Mouse (Mus musculus): ENCODE results near the gene Art3. TPM values are rescaled to one million over a fixed set of nuclear protein-coding genes. Genes with fewer than 3 reads are reported as not detected.
A peak's percentile ranks its signal among the peaks of the same experiment; 100 is the strongest.

Art3 gene
- polyA plus RNA-seq, 1 experiment from 2014 or later = 46.5 TPM

DNA sequence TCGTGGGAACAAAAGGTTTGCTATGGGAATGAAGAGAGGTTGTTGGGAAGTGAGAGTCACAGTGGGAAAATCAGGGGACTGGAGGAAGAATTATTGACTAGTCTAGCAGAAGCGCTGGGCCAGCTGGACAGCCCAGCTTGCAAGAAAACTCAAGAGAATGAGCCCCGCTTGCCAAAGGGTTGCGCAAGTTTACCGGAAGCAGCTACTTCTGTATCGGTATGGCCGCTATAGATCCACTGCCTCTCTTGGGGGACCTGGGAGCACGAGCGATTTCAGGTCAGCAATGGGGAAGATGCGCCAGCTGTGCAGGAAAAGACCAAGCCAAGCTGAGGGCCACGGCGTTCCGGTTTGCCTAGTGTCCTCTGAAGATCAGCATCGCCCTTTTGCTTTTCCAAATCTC is 13.0 kb upstream of the Art3 start:
- no peaks in the 10 kb centered on the region for H3K9me3 ChIP-seq (ENCODE audit: low read length)
- DNase-seq (ENCODE audit: low spot score) (no peak), ATAC-seq (no peak)
- 79% methylated on average over 14 of the region's 14 CpGs for WGBS
- no peak overlapping the region for H3K27ac ChIP-seq (ENCODE audit: low read length)
- no peaks in the 10 kb centered on the region for H3K4me1 ChIP-seq (ENCODE audit: insufficient read depth, low read depth, low read length)
- H3K36me3 ChIP-seq (ENCODE audit: insufficient read depth, low read length) = no peaks in the 10 kb centered on the region
- H3K27me3 ChIP-seq (replicated peaks; ENCODE audit: insufficient read depth, low read length) = no peaks in the 10 kb centered on the region
- H3K4me3 ChIP-seq (ENCODE audit: low read depth, low read length) = no peak overlapping the region
- H3K4me2 ChIP-seq (replicated peaks; ENCODE audit: low read depth, low read length) = no peak overlapping the region
- no peak for TF ChIP-seq CTCF (IDR thresholded peaks at IDR 0.05)
- no peak overlapping the region for H3K9ac ChIP-seq (replicated peaks; ENCODE audit: low read depth)

DNA sequence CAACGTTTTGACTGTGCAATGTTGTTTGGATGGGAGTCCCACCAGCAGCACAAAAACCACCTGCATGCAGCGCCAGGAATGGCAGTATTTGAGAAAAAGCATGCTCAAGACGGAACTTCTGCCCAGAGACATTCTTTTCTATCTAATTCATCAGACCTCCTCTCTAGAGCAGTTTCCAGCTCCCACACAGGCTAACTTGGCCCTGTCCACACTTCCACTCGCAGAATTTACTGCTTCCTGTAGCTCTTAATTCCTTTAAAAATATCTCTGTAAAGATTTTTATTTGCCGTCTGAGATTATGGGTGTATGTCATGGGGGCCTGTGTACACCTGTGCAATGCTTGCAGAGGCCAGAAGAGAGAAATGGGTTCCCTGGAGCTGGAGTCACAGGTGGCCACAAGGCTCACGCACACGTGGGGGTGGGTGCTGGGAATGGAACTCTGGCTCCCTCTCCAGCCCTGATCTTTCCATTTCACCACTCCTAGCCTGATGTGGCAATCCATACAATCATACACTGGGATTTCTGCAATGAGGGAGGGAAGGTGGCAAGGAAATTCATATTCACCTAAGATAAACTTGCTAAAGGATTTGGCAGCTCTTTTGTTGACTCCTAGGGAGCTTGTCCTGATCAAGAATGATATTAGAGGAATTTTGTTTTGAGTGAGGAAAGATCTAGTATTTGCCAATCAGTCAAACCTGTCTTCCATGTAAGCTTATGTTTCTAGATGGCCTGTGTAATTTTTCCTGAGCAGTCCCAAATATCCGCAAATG is 9.8 kb upstream of the Art3 start:
- no peaks in the 10 kb centered on the region for H3K9me3 ChIP-seq (ENCODE audit: low read length)
- H3K4me1 ChIP-seq (ENCODE audit: insufficient read depth, low read depth, low read length) = no peaks in the 10 kb centered on the region
- H3K27ac ChIP-seq (ENCODE audit: low read length) = no peak overlapping the region
- H3K4me3 ChIP-seq (ENCODE audit: low read depth, low read length) = no peak overlapping the region
- ATAC-seq = 0 out of 2 replicates have a peak, but pooled peaks have one; percentile 23
- no peaks in the 10 kb centered on the region for H3K36me3 ChIP-seq (ENCODE audit: insufficient read depth, low read length)
- H3K27me3 ChIP-seq (replicated peaks; ENCODE audit: insufficient read depth, low read length) = no peaks in the 10 kb centered on the region
- no peak overlapping the region for H3K9ac ChIP-seq (replicated peaks; ENCODE audit: low read depth)
- TF ChIP-seq EP300 (IDR thresholded peaks at IDR 0.05) = no peak
- peak; percentile 14; the same call in 1 of the 2 replicates for TF ChIP-seq CTCF (IDR thresholded peaks at IDR 0.05)
- DNase-seq (ENCODE audit: low spot score) = peak; percentile 57
- WGBS = 56% methylated on average over 8 of the region's 8 CpGs
- H3K4me2 ChIP-seq (replicated peaks; ENCODE audit: low read depth, low read length) = no peak overlapping the region

DNA sequence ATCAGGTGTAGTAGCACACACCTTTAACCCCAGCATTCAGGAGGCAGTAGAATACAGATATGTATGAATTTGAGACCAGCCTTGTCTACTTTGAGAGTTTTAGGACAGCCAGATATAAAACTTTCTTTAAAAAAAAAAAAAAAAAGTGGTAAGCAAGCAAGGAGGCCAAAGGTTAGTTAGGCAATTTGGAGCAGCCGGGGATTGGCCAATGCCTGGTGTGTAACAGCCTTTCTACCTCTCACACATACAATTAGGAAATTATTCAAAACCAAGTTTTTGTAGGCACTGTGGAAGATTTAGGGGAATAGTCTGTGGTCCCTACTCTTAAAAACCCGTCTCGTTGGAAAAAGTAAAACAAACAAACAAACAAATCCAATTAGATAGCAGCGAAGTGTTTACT is 9.0 kb upstream of the Art3 start:
- Histone ChIP-seq H3K9me3 (ENCODE audit: low read length) (no peaks in the 10 kb centered on the region), H3K9ac (replicated peaks; ENCODE audit: low read depth) (no peak overlapping the region), H3K27ac (ENCODE audit: low read length) (peak overlapping the region; percentile 38), H3K4me2 (replicated peaks; ENCODE audit: low read depth, low read length) (no peak overlapping the region), H3K36me3 (ENCODE audit: insufficient read depth, low read length) (no peaks in the 10 kb centered on the region), H3K4me1 (ENCODE audit: insufficient read depth, low read depth, low read length) (no peaks in the 10 kb centered on the region), H3K27me3 (replicated peaks; ENCODE audit: insufficient read depth, low read length) (no peaks in the 10 kb centered on the region), H3K4me3 (ENCODE audit: low read depth, low read length) (no peak overlapping the region)
- WGBS = 60% methylated on average over 4 of the region's 4 CpGs
- ATAC-seq = peak; percentile 50; the same call in 1 of the 2 replicates
- DNase-seq (ENCODE audit: low spot score) = peak; percentile 69
- TF ChIP-seq EP300 (IDR thresholded peaks at IDR 0.05) = no peak
- TF ChIP-seq CTCF (IDR thresholded peaks at IDR 0.05) = no peak

DNA sequence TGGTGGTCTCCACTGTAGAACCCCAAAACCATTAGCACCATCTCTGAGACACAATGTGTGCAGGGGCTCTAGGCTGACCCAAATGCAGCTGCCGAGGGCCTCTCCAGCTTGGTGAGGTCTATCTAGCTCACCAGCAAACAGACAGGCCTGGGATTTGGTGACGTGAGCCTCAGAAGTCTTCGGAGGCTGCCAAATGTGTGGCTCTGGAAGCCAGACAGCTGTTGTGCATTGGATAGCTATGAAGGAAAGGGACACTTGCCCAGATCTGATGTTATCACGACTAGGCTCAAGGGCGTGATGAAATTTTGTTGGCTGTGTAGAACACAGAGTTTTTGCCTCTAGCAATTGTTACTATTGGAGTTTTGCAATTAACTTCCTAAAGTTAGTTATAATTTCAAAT is 8.4 kb upstream of the Art3 start:
- peak; percentile 92 for DNase-seq (ENCODE audit: low spot score)
- Histone ChIP-seq H3K9ac (replicated peaks; ENCODE audit: low read depth) (no peak overlapping the region), H3K4me1 (ENCODE audit: insufficient read depth, low read depth, low read length) (no peaks in the 10 kb centered on the region), H3K36me3 (ENCODE audit: insufficient read depth, low read length) (no peaks in the 10 kb centered on the region), H3K27ac (ENCODE audit: low read length) (peak overlapping the region; percentile 34), H3K4me3 (ENCODE audit: low read depth, low read length) (no peak overlapping the region), H3K4me2 (replicated peaks; ENCODE audit: low read depth, low read length) (no peak overlapping the region), H3K9me3 (ENCODE audit: low read length) (no peaks in the 10 kb centered on the region), H3K27me3 (replicated peaks; ENCODE audit: insufficient read depth, low read length) (no peaks in the 10 kb centered on the region)
- TF ChIP-seq CTCF (IDR thresholded peaks at IDR 0.05) (no peak), EP300 (IDR thresholded peaks at IDR 0.05) (peak; percentile 37)
- WGBS = 49% methylated on average over 5 of the region's 5 CpGs
- peak; percentile 92 for ATAC-seq

DNA sequence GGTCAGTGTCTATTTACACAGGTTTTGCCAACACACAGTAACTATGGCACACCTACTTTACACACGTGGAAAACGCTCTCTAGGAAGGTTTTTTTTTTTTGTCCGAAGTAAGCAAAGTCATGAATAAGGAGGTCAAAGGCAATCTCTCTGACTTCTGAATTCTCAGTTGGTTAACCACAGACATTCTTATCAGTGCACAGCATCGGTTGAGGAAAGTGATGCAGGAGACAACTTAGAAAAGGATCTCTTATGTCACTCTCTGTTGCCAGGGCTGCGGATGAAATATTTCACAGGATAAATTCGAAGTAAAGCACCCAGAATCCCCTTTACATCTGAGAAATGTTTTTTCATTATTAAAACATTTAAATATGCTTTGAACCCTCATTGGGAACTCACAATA is 4.3 kb upstream of the Art3 start:
- Histone ChIP-seq H3K9me3 (ENCODE audit: low read length) (no peaks in the 10 kb centered on the region), H3K4me2 (replicated peaks; ENCODE audit: low read depth, low read length) (no peak overlapping the region), H3K36me3 (ENCODE audit: insufficient read depth, low read length) (no peaks in the 10 kb centered on the region), H3K4me1 (ENCODE audit: insufficient read depth, low read depth, low read length) (0 out of 2 replicates have a peak, but pooled peaks cover 6% of the 10 kb centered on the region), H3K9ac (replicated peaks; ENCODE audit: low read depth) (no peak overlapping the region), H3K27ac (ENCODE audit: low read length) (no peak overlapping the region), H3K4me3 (ENCODE audit: low read depth, low read length) (no peak overlapping the region), H3K27me3 (replicated peaks; ENCODE audit: insufficient read depth, low read length) (no peaks in the 10 kb centered on the region)
- ATAC-seq = no peak
- DNase-seq (ENCODE audit: low spot score) = no peak
- 64% methylated on average over 6 of the region's 6 CpGs for WGBS
- TF ChIP-seq EP300 (IDR thresholded peaks at IDR 0.05) (no peak), CTCF (IDR thresholded peaks at IDR 0.05) (no peak)

DNA sequence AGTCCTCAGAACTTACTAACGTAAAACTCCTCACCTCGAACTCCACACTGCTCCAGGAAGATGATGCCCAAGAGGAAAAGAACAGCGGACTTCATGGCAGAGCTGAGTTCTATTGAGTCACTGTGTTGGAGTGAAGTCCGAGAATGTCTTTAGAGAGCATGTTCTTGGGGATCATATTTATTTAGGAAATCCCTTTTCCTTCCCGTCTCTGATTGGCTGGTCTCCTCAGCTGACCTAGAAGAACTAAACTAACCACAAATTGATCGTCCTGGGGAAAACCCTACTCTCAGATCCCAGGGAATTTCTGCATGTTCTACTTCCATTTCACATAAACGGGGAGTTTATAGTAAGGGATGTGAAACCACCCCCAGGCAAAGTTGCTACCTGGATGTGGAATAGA is 3.7 kb upstream of the Art3 start, which contains the start of gene Cxcl9:
Gene Cxcl9, minus strand, starts transcription at position 151 of the 400 bp plus-strand sequence.
- no peak within 1 kb of the TSS for H3K4me3 ChIP-seq (ENCODE audit: low read depth, low read length)
- H3K27ac ChIP-seq (ENCODE audit: low read length) = no peak within 1 kb of the TSS
- ATAC-seq (no peak), DNase-seq (ENCODE audit: low spot score) (no peak)
- H3K9ac ChIP-seq (replicated peaks; ENCODE audit: low read depth) = no peak within 1 kb of the TSS
- no peaks in the 10 kb centered on the region for H3K9me3 ChIP-seq (ENCODE audit: low read length)
- no peaks in the 10 kb centered on the region for H3K27me3 ChIP-seq (replicated peaks; ENCODE audit: insufficient read depth, low read length)
- H3K4me2 ChIP-seq (replicated peaks; ENCODE audit: low read depth, low read length) = no peak within 1 kb of the TSS
- 0 out of 2 replicates have a peak, but pooled peaks cover 6% of the 10 kb centered on the region for H3K4me1 ChIP-seq (ENCODE audit: insufficient read depth, low read depth, low read length)
- 76% methylated on average over 7 of the region's 7 CpGs for WGBS
- no peaks in the 10 kb centered on the region for H3K36me3 ChIP-seq (ENCODE audit: insufficient read depth, low read length)
- TF ChIP-seq EP300 (IDR thresholded peaks at IDR 0.05) (no peak), CTCF (IDR thresholded peaks at IDR 0.05) (no peak)
